Mouse (Mus musculus) adrenal gland, postnatal 10 days (tissue): Measurements from ENCODE around the gene Tnni2. TPM values are rescaled to one million over a fixed set of nuclear protein-coding genes. Genes with fewer than 3 reads are reported as not detected.

ENCODE experiments used
- DNase-seq: peaks from one replicate; pipeline ENCODE4 v3.0.0; 2021; ENCODE audit warnings: mixed read lengths
- total RNA-seq, 2 experiments: library from RNA; stranded (reverse); gene quantifications; 2 replicates each; pipeline ENCODE4 v1.2.3; 2021

Tnni2 gene
- total RNA-seq, 2 experiments from 2014 or later = 196 to 793 TPM

DNA sequence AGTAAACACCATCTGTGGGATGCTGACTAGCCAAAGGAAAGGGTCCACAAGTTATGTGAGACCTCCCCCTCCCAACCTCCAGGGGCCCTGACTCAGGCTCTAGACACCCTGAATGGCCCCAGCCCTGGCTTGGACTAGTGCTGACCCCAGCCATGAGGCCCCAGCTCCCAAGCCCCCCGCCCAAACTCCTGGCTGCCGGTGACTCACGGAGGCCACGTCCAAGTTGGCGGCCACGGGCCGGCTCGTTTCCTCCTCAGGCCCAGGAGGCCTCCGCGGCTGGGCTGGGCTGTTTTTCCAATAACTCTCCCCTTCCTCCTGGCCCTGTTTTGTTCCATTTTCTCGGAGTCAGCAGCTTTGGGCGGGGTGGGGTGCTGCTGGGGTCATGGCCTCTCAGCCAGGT lies 43.2 kb downstream of the Tnni2 start:
- peak; percentile 34 for DNase-seq

DNA sequence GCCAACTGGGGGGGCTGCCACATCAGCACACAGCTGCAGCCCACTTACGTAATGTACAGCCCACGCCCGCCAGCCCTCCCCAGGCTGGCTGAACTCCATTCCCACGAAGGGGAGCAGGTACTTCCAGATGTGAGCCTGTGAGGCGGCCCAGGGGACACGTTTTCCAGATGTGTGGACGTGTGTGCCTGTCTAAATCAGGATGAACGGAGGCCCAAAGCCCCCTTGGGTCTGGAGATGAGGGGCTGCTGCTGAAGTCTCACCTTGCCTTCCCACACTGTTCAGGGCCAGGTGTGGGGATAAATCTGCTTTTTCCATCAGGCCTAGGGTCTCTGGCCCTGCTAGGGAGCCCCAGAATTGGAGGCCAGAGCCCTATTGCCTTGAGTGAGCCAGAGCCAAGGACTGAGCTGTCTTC lies 45.1 kb downstream of the Tnni2 start:
- no peak for DNase-seq

DNA sequence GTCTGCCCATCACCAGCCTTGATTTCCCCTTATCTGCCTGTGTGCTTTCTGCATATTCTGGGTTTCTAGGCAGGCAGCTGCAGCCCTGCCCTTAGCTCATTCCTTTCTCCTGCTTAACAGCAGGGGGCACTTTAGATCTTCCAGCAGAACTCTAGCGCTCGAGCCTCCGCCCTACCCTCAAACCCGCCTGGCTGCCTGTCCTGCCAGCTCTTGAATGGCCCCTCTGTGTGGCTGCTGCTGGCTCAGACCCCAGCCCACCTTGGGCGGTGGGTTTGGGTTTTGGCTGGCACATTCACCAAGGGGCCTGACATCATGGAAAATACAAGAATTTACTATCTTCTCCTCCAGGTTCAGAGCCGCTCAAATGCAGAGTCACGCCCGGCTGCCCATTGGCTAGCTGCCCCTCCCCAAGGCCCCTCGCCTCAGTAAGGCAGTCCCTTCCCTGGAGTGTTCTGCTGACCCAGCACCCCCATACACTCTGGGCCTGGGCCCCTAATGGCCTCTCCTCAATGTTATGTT lies 45.8 kb downstream of the Tnni2 start:
- peak; percentile 56 for DNase-seq

DNA sequence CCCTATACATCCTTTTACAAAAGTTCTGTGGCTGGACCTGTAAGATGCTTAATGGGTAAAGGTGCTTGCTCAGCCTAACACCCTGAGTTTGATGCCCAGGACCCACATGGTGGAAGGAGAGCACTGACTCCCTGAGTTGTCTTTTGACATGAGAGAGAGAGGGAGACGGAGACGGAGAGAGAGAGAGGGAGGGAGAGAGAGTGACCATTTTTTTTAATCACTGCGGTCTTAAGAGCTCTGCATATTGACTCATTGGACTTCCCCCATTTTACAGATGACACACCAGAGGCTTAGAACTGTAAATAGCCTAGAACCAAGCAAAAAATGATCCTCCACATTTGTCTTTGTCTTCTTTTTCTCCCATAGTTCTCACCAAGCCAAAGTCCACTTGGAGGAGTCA lies 46.4 kb downstream of the Tnni2 start:
- no peak for DNase-seq

DNA sequence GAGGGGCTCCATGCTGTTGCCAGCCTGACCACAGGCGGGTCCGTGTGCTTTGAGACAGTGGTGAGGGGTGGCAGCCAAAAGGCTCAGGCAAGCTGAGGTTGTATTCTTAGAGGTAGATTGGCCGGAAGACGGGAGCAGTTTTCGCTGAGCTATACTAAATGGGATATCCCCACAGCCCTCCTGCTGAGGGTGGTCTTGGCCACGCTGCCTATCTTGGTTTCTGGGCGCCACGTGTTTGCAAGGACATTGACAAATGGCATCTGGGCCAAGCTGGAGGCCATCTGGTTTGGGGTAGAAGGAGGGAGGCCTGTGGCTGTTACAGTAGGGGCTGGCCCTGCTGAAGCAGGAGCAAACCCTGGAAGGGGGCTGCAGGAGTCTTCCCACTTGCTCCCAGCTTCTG lies 51.9 kb downstream of the Tnni2 start:
- DNase-seq = no peak

Other genes starting within 250 kb of the Tnni2 start
- gene Krtap5-3, start 240.4 kb upstream of the Tnni2 start, total RNA-seq = not detected
- gene Gm7579, start 229.9 kb upstream of the Tnni2 start, total RNA-seq = not detected
- gene Krtap5-5, start 211.8 kb upstream of the Tnni2 start, total RNA-seq = not detected
- not detected for gene Gm40460, start 200.7 kb upstream of the Tnni2 start, total RNA-seq
- gene Gm2431, start 183.5 kb upstream of the Tnni2 start, total RNA-seq = not detected
- gene Gm4559, start 167.4 kb upstream of the Tnni2 start, total RNA-seq = not detected
- not detected for gene Krtap5-1, start 144.7 kb upstream of the Tnni2 start, total RNA-seq
- not detected for gene Krtap5-4, start 138.3 kb upstream of the Tnni2 start, total RNA-seq
- 1 to 10 TPM; 3.5 to 3.6 TPM for gene Ifitm10, start 68.1 kb upstream of the Tnni2 start, total RNA-seq
- 1 to 10 TPM in 1 of 2 experiments, under 1 TPM in 1; 0.73 to 3.7 TPM for gene Gm49369, start 59.1 kb upstream of the Tnni2 start, total RNA-seq
- gene Ctsd, start 53.8 kb upstream of the Tnni2 start, total RNA-seq = 100 to 1,000 TPM; 603 to 610 TPM
- not detected for gene Syt8, start 7.0 kb upstream of the Tnni2 start, total RNA-seq
- 10 to 100 TPM; 26.7 to 39.3 TPM for gene Lsp1, start 19.0 kb downstream of the Tnni2 start, total RNA-seq
- gene Tnnt3, start 57.0 kb downstream of the Tnni2 start, total RNA-seq = 1,000 to 10,000 TPM in 1 of 2 experiments, 100 to 1,000 TPM in 1; 272 to 1,179 TPM
- 10 to 100 TPM in 1 of 2 experiments, 1 to 10 TPM in 1; 5.1 to 15.8 TPM for gene Mrpl23, start 90.9 kb downstream of the Tnni2 start, total RNA-seq
- 1,000 to 10,000 TPM; 1,376 to 1,421 TPM for gene Igf2, start 225.0 kb downstream of the Tnni2 start, total RNA-seq
- under 1 TPM in 1 of 2 experiments, not detected in 1; 0.09 TPM for gene Gm49394, start 228.1 kb downstream of the Tnni2 start, total RNA-seq